Comparison of ENCODE assay signal across 22 mouse cellular contexts in genomic region chr2:33996331-33996730, GRCm38 (mm10).
DNase-seq lines count a peak whose midpoint lies in the region; ATAC-seq and TF ChIP-seq lines count a peak whose summit lies in the region.
"Had no signal": no experiment of that assay in that cellular context is flagged by ENCODE, and none has a peak within 500 bp of the region (broad histone marks: within the 10 kb centered on the region; RNA-seq: fewer than 3 reads in every experiment).

No protein-coding gene starts in this region.

- WGBS in intestine, embryonic 16.5 days, result 89% methylated on average over 2 of the region's 2 CpGs

- no peak for TF ChIP-seq RAD21 in MEL (IDR thresholded peaks at IDR 0.05; ENCODE audit: low read depth, low read length)

- no peaks in the 10 kb centered on the region for H3K9me3 ChIP-seq in MEL (replicated peaks; ENCODE audit: insufficient read depth, low read length)
- H3K9me3 ChIP-seq in intestine, embryonic 16.5 days (ENCODE audit: control insufficient read depth, low read length), result no peaks in the 10 kb centered on the region
- H3K9me3 ChIP-seq: G1E had no signal

- peaks cover 0 to 6% of the 10 kb centered on the region in 2 experiments; a peak in 2 of 4 replicates for H3K4me1 ChIP-seq in MEL (ENCODE audit: control insufficient read depth in 1 of 2, insufficient read depth in 2 of 2, low read length in 2 of 2)
- H3K4me1 ChIP-seq in intestine, embryonic 16.5 days (ENCODE audit: control insufficient read depth, insufficient read depth, low read length), result no peaks in the 10 kb centered on the region

- H3K4me3 ChIP-seq in MEL (ENCODE audit: control insufficient read depth in 1 of 2, insufficient read depth in 1 of 2, low read depth in 2 of 2, low read length in 2 of 2), result no peak overlapping the region
- H3K4me3 ChIP-seq in intestine, embryonic 16.5 days (ENCODE audit: low read length), result no peak overlapping the region

- H3K27ac ChIP-seq in MEL (ENCODE audit: control insufficient read depth, low read depth, low read length), result no peak overlapping the region; the same call in 1 of the 2 replicates
- H3K27ac ChIP-seq in intestine, embryonic 16.5 days (ENCODE audit: low read length), result no peak overlapping the region

- no peaks in the 10 kb centered on the region; a peak in 1 of 4 replicates for H3K27me3 ChIP-seq in MEL (ENCODE audit: control insufficient read depth in 1 of 2, insufficient read depth in 2 of 2, low read length in 2 of 2)
- no peaks in the 10 kb centered on the region for H3K27me3 ChIP-seq in intestine, embryonic 16.5 days (replicated peaks; ENCODE audit: control insufficient read depth, insufficient read depth, low read length)

- H3K9ac ChIP-seq in MEL (ENCODE audit: control insufficient read depth, low read depth, low read length, poor library complexity, severe bottlenecking), result no peak overlapping the region
- no peak overlapping the region for H3K9ac ChIP-seq in intestine, embryonic 16.5 days (ENCODE audit: low read depth, low read length)

- no peak for TF ChIP-seq POLR2A in MEL (IDR thresholded peaks at IDR 0.05; ENCODE audit: control insufficient read depth in 1 of 2, insufficient read depth in 1 of 2, low read depth in 1 of 2, low read length in 2 of 2, poor library complexity in 1 of 2)

- TF ChIP-seq CTCF in MEL (IDR thresholded peaks at IDR 0.05 in 2 of 3, conservative IDR thresholded peaks at IDR 0.05 in 1 of 3; ENCODE audit: control insufficient read depth in 1 of 3, insufficient read depth in 1 of 3, low read depth in 2 of 3, low read length in 3 of 3, poor library complexity in 1 of 3, severe bottlenecking in 1 of 3), result no peak

- DNase-seq in MEL (ENCODE audit: low read depth, low spot score), result peak; percentile 48
- peak; percentile 24 for DNase-seq in MEL-GATA-1-ER (ENCODE audit: extremely low read depth, low read depth)
- DNase-seq in thymus, postnatal 14 days, result no peak
- DNase-seq: adrenal gland, adult 2 months; adrenal gland, adult 8-10 months; adrenal gland, postnatal 10 days; adrenal gland, postnatal 14 days; adrenal gland, postnatal 25 days; adrenal gland, postnatal 36 days; B cell, adult 2 months; cerebellum, adult 11 months; cerebellum, adult 11-12 months; cerebellum, adult 18-20 months; cerebellum, adult 2 months; cerebellum, adult 8-10 months had no signal

- 0 out of 2 replicates have a peak, but pooled peaks have one; percentile 25 for ATAC-seq in common myeloid progenitor, adult 5-6 weeks (replicated peaks; ENCODE audit: low read depth, poor library complexity, severe bottlenecking)
- no peak for ATAC-seq in intestine, embryonic 16.5 days
- no peak for ATAC-seq in megakaryocyte progenitor cell, adult 5-6 weeks (replicated peaks; ENCODE audit: poor library complexity)
- ATAC-seq: activated CD4-positive, CD25-positive, alpha-beta regulatory T cell, adult 4 months; CD4-positive, CD25-positive, alpha-beta regulatory T cell, adult 4 months; Patski had no signal

- no peak overlapping the region for H3K4me2 ChIP-seq in intestine, embryonic 16.5 days (ENCODE audit: low read depth, low read length)

- H3K36me3 ChIP-seq in MEL (ENCODE audit: control insufficient read depth in 1 of 2, insufficient read depth in 2 of 2, low read length in 2 of 2), result no peaks in the 10 kb centered on the region
- no peaks in the 10 kb centered on the region for H3K36me3 ChIP-seq in intestine, embryonic 16.5 days (ENCODE audit: control insufficient read depth, insufficient read depth, low read length)
- H3K36me3 ChIP-seq: G1E had no signal

- TF ChIP-seq EP300 in MEL (IDR thresholded peaks at IDR 0.05; ENCODE audit: low read depth in 1 of 2, low read length in 2 of 2), result peak; percentile 63 to 79

- no peaks in the 10 kb centered on the region for H3K79me2 ChIP-seq in MEL (ENCODE audit: control insufficient read depth, insufficient read depth, low read length, poor library complexity)

TF ChIP-seq in MEL, 35 proteins besides CTCF, POLR2A, EP300 and RAD21:
- TF ChIP-seq GATA1 (IDR thresholded peaks at IDR 0.05; ENCODE audit: low read depth, low read length) (peak; percentile 12; the same call in 1 of the 2 replicates), ZMIZ1 (IDR thresholded peaks at IDR 0.05; ENCODE audit: low read depth, low read length) (no peak), TAL1 (IDR thresholded peaks at IDR 0.05; ENCODE audit: low read length) (no peak), UBTF (IDR thresholded peaks at IDR 0.05; ENCODE audit: borderline replicate concordance, insufficient read depth, low read depth, low read length) (no peak), ZNF384 (IDR thresholded peaks at IDR 0.05; ENCODE audit: low read depth, low read length) (no peak), GABPA (IDR thresholded peaks at IDR 0.05; ENCODE audit: low read depth, low read length) (no peak), SMC3 (IDR thresholded peaks at IDR 0.05; ENCODE audit: low read depth, low read length) (no peak), NELFE (IDR thresholded peaks at IDR 0.05; ENCODE audit: low read depth, low read length) (no peak), MYC (IDR thresholded peaks at IDR 0.05; ENCODE audit: low read depth, low read length) (no peak), ETS1 (IDR thresholded peaks at IDR 0.05; ENCODE audit: low read depth, low read length) (peak; percentile 35; the same call in 1 of the 2 replicates), MAZ (IDR thresholded peaks at IDR 0.05; ENCODE audit: low read depth, low read length) (no peak), BHLHE40 (IDR thresholded peaks at IDR 0.05; ENCODE audit: borderline replicate concordance, low read depth, low read length) (no peak), MXI1 (IDR thresholded peaks at IDR 0.05; ENCODE audit: low read depth, low read length) (no peak), USF2 (IDR thresholded peaks at IDR 0.05; ENCODE audit: borderline replicate concordance in 1 of 2, insufficient read depth in 1 of 2, low read depth in 1 of 2, low read length in 2 of 2) (no peak), HCFC1 (IDR thresholded peaks at IDR 0.05; ENCODE audit: low read depth, low read length) (no peak), JUND (IDR thresholded peaks at IDR 0.05; ENCODE audit: low read depth, low read length) (no peak), ZKSCAN1 (IDR thresholded peaks at IDR 0.05; ENCODE audit: low read depth, low read length) (no peak), E2F4 (IDR thresholded peaks at IDR 0.05; ENCODE audit: borderline replicate concordance, low read depth, low read length) (no peak), MEF2A (IDR thresholded peaks at IDR 0.05; ENCODE audit: extremely low read depth, insufficient replicate concordance, low read depth, low read length, poor library complexity, severe bottlenecking) (no peak), MYB (IDR thresholded peaks at IDR 0.05; ENCODE audit: low read depth, low read length) (peak; percentile 53), TCF12 (IDR thresholded peaks at IDR 0.05; ENCODE audit: low read depth, low read length) (peak; percentile 80; the same call in 1 of the 2 replicates), MAX (IDR thresholded peaks at IDR 0.05; ENCODE audit: low read length) (no peak), ELF1 (IDR thresholded peaks at IDR 0.05; ENCODE audit: low read depth, low read length) (no peak), RCOR1 (IDR thresholded peaks at IDR 0.05; ENCODE audit: low read depth, low read length) (peak; percentile 17; the same call in 1 of the 2 replicates), TBP (IDR thresholded peaks at IDR 0.05; ENCODE audit: low read depth, low read length) (no peak), NRF1 (IDR thresholded peaks at IDR 0.05; ENCODE audit: insufficient read depth, low read depth, low read length, poor library complexity, severe bottlenecking) (no peak), POLR2AphosphoS2 (IDR thresholded peaks at IDR 0.05; ENCODE audit: low read length) (no peak), USF1 (IDR thresholded peaks at IDR 0.05; ENCODE audit: low read depth, low read length) (no peak), CHD1 (IDR thresholded peaks at IDR 0.05; ENCODE audit: low read depth, low read length) (no peak)
TF ChIP-seq in MEL: peak in this region for 5.
